Mouse (Mus musculus) G1E (cell line): ENCODE data around the gene Zic5.

Experiments
- CTCF ChIP-seq: IDR thresholded peaks from 2 replicates; pipeline ENCODE4 v1.5.1; 2012; ENCODE audit warnings: low read depth, low read length, inconsistent platforms, mixed read lengths
- GATA1 ChIP-seq: IDR thresholded peaks from 2 replicates; pipeline ENCODE4 v1.6.1; 2012; ENCODE audit warnings: borderline replicate concordance, low read length, inconsistent platforms, mixed read lengths
- POLR2AphosphoS5 ChIP-seq: IDR thresholded peaks from 2 replicates; pipeline ENCODE4 v1.6.1; 2012; ENCODE audit warnings: low read depth, low read length, inconsistent platforms; ENCODE audit not compliant: insufficient replicate concordance
- TAL1 ChIP-seq: conservative IDR thresholded peaks from 2 replicates; pipeline ENCODE4 v1.6.1; 2012; ENCODE audit warnings: low read depth, low read length, inconsistent platforms, mixed read lengths

DNA sequence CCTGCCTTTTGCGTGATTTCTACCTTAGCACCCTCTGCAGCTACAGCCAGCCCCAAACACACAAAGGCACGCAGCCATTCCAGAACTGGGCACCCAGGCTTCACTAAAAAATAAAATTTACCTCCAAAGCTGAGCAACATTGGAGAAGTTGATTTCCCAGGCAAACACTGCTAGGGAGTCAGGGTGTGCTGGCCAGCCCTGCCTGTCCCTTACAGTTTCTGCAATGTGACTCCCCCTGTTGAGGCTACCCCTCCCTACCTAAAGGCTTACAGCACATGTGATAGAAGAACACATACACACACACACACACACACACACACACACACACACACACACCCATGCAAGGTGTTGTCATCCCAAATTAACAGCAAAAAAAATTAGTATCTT, 51.9 kb downstream of the Zic5 start:
- no peak for TF ChIP-seq CTCF
- no peak for TF ChIP-seq GATA1
- no peak for TF ChIP-seq POLR2AphosphoS5
- no peak for TF ChIP-seq TAL1
